Mouse (Mus musculus): ENCODE measurements at regions not wholly inside any gene's neighbourhood (a gene's known extent, or its start where the extent isn't known, plus 50 kb on each side); places are given as distances from the start of the nearest gene placed in this dataset.
A peak's percentile ranks its signal among the peaks of the same experiment; 100 is the strongest.
"Not testable (repeated sequence)": the region's sequence is repeated elsewhere in the genome, so short reads cannot be mapped to it uniquely, and the experiment has no call there.

DNA sequence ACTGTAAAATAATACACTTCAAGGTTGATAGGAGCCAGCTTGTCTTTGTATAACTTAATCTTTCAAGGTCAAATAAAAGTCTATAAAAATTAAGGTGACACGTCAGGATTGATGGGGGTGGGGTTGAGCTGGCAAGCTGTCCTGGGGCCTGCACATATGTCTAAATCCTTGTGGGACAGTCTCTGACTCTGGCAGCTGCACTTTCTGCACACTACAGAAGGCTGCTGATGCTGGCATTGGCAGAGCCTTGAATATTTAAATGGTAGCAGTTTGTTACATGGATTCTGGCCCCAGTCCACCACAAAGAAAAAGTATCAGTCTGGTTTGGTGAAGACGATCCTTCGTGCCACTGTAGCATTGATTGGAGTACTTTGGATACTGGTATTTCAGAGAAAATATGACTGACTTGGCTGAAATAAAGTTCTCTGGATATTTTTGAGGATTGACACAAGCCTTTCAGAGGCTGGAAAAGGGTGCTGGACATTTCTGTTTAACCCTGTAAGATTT lies 3648.0 kb downstream of the 9330182O14Rik start:
- not testable (repeated sequence) for DNase-seq (ENCODE audit: low spot score in 2 of 2)

DNA sequence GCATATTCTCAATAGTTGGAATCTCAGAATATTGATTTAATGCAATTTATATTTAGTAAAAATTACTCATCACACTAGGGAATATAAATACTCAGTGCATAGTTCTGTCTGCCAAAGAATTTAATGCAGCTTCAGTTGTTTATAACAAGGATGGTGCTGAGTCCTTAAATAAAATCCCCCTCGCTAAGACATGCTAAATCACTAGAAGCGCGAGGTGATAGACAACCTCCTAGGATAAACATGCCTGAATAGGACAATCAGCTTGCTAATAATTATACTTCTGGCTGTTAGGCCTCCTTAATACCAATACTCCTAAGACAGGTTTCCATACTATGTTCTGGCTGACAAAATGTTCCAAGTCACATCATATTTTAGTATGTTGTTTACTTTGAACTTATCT lies 3650.0 kb downstream of the 9330182O14Rik start:
- DNase-seq (ENCODE audit: low spot score in 2 of 2): no peak

DNA sequence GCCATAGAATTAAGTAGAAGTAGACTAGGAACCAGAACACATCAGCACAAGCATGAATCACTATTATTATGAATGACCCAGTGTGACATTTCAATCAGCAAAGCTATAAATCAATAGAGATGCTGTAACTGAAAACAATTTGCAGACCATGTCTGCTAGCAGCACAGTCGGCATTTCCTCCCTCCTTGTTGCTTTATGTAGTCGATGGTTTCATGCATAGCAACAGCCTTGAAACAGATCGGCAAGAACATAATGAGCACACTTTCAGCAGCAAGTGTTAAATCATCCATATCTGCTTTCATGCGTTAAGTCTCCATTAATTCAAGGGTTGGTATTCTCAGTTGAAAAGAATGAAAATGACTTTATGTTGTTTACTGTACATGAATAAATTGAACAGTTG lies 3669.2 kb downstream of the 9330182O14Rik start:
- DNase-seq (ENCODE audit: low spot score in 2 of 2): peak in 1 of 2 experiments; percentile 15
